Mouse (Mus musculus) heart, embryonic 16.5 days (tissue): ENCODE measurements at regions not wholly inside any gene's neighbourhood (a gene's known extent, or its start where the extent isn't known, plus 50 kb on each side); places are given as distances from the start of the nearest gene placed in this dataset.

Source experiments
- ATAC-seq: fragments of 200-750 bp; cut with Nextera tagmentation; replicated peaks from 2 replicates; pipeline ENCODE4 v1.8.0; 2017; ENCODE audit warnings: moderate number of reproducible peaks; ENCODE audit not compliant: insufficient read depth, low FRiP score; ENCODE audit errors: extremely low read depth
- H3K27ac ChIP-seq: fragments of 300-500 bp; sonication (generic); 2 replicates; pipeline ENCODE4 v1.5.1; 2014; ENCODE audit warnings: mild to moderate bottlenecking, low read length, control low read depth, moderate library complexity
- H3K27me3 ChIP-seq: fragments of 300-500 bp; sonication (generic); 2 replicates; pipeline ENCODE4 v1.6.1; 2014; ENCODE audit warnings: low read length, mixed read lengths; ENCODE audit not compliant: control insufficient read depth, insufficient read depth
- H3K36me3 ChIP-seq: fragments of 300-500 bp; sonication (generic); 2 replicates; pipeline ENCODE4 v1.6.1; 2014; ENCODE audit not compliant: control insufficient read depth, insufficient read depth
- H3K4me1 ChIP-seq: fragments of 300-500 bp; sonication (generic); 2 replicates; pipeline ENCODE4 v1.6.1; 2014; ENCODE audit warnings: low read length, mixed read lengths; ENCODE audit not compliant: control insufficient read depth, insufficient read depth
- H3K4me2 ChIP-seq: fragments of 300-500 bp; sonication (generic); 2 replicates; pipeline ENCODE4 v1.6.1; 2014; ENCODE audit warnings: low read depth, mild to moderate bottlenecking, control low read depth, low read length
- H3K4me3 ChIP-seq: fragments of 300-500 bp; sonication (generic); 2 replicates; pipeline ENCODE4 v1.5.1; 2014; ENCODE audit warnings: mild to moderate bottlenecking, control low read depth, low read length
- H3K9ac ChIP-seq: fragments of 300-500 bp; sonication (generic); 2 replicates; pipeline ENCODE4 v1.6.1; 2014; ENCODE audit warnings: low read length, control low read depth
- H3K9me3 ChIP-seq: fragments of 300-500 bp; sonication (generic); replicated peaks from 2 replicates; pipeline ENCODE4 v1.6.1; 2016; ENCODE audit warnings: low read length; ENCODE audit not compliant: control insufficient read depth
- WGBS: fragments of 180-500 bp; shearing (Covaris S2); extraction: QIAGEN DNeasy Blood & Tissue Kit; methylation state at CpG from one replicate; pipeline ENCODE4 v1.1.7; 2014; 5-methylcytosine and 5-hydroxymethylcytosine counted together

- Histone ChIP-seq H3K27ac (no peak overlapping the region), H3K4me3 (no peak overlapping the region), H3K9me3 (no peaks in the 10 kb centered on the region), H3K4me1 (no peaks in the 10 kb centered on the region), H3K36me3 (no peaks in the 10 kb centered on the region), H3K9ac (no peak overlapping the region), H3K27me3 (no peaks in the 10 kb centered on the region), H3K4me2 (no peak overlapping the region)
- no peak for ATAC-seq
- 88% methylated on average over 5 of the region's 5 CpGs for WGBS
These were observed 692.9 kb downstream of the Vrk1 start for GRCm38 (mm10) chr12:106702958-106703357.

GRCm38 (mm10) chr12:106721271-106722009 is 711.4 kb downstream of the Vrk1 start:
- H3K36me3 ChIP-seq, result no peaks in the 10 kb centered on the region
- H3K4me3 ChIP-seq, result no peak overlapping the region
- H3K27me3 ChIP-seq, result no peaks in the 10 kb centered on the region
- no peak for ATAC-seq
- H3K4me2 ChIP-seq, result no peak overlapping the region
- no peak overlapping the region for H3K9ac ChIP-seq
- no peaks in the 10 kb centered on the region for H3K9me3 ChIP-seq
- 56% methylated on average over 9 of the region's 9 CpGs for WGBS
- no peak overlapping the region for H3K27ac ChIP-seq
- no peaks in the 10 kb centered on the region for H3K4me1 ChIP-seq

DNA sequence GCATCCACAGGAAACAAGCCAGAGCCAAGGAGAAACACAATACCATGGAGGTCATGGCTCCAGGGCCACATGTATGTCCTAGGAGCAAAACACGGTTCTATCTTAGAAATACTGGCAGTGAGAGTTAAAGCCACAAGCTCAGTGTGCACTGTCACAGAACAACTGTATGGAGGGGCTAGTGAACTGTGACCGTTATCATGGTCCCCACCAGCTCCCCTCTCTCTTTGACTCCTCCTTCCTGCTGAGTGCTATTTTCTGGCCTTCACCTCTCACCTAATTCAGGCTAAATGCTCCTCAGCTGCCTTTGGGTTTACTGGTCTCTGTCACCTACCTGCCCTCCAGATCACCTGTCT is 712.0 kb downstream of the Vrk1 start:
- H3K4me2 ChIP-seq, result no peak overlapping the region
- H3K4me3 ChIP-seq, result no peak overlapping the region
- H3K27me3 ChIP-seq, result no peaks in the 10 kb centered on the region
- no peak overlapping the region for H3K27ac ChIP-seq
- ATAC-seq, result no peak
- no peaks in the 10 kb centered on the region for H3K36me3 ChIP-seq
- H3K4me1 ChIP-seq, result no peaks in the 10 kb centered on the region
- WGBS, result 60% methylated on average over 2 of the region's 2 CpGs
- no peak overlapping the region for H3K9ac ChIP-seq
- no peaks in the 10 kb centered on the region for H3K9me3 ChIP-seq

- Histone ChIP-seq H3K4me3 (no peak overlapping the region), H3K27ac (no peak overlapping the region), H3K36me3 (no peaks in the 10 kb centered on the region), H3K9me3 (no peaks in the 10 kb centered on the region), H3K4me2 (no peak overlapping the region), H3K4me1 (no peaks in the 10 kb centered on the region), H3K9ac (no peak overlapping the region), H3K27me3 (no peaks in the 10 kb centered on the region)
- 82% methylated on average over 4 of the region's 4 CpGs for WGBS
- no peak for ATAC-seq
These were observed 712.7 kb downstream of the Vrk1 start for GRCm38 (mm10) chr12:106722761-106723160.

- Histone ChIP-seq H3K4me3 (no peak overlapping the region), H3K4me1 (no peaks in the 10 kb centered on the region), H3K9me3 (no peaks in the 10 kb centered on the region), H3K4me2 (no peak overlapping the region), H3K27ac (no peak overlapping the region), H3K36me3 (no peaks in the 10 kb centered on the region), H3K9ac (no peak overlapping the region), H3K27me3 (no peaks in the 10 kb centered on the region)
- 90% methylated on average over 8 of the region's 8 CpGs for WGBS
- no peak for ATAC-seq
These were observed 716.9 kb downstream of the Vrk1 start for GRCm38 (mm10) chr12:106726920-106727319.

DNA sequence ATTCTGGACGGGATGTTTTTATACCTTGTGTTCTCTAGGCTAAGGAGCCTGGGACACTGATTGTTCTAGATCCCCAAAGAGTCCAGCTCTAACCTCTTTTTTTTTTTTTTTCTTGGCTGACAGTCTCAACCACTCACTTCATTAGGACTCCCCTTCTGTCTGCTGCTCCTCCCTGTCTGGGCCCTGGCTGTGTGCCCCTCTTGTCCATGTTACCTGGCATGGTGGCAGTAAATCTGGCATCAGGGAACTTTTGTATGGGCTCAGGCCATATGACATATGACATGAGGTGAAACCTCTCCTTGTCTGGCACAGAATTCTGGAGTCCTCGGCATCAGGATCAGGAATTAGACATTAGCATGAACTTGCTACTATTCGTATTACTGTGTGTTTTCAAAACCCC is 717.5 kb downstream of the Vrk1 start:
- ATAC-seq, result no peak
- Histone ChIP-seq H3K9me3 (no peaks in the 10 kb centered on the region), H3K27me3 (no peaks in the 10 kb centered on the region), H3K36me3 (no peaks in the 10 kb centered on the region), H3K27ac (no peak overlapping the region), H3K4me3 (no peak overlapping the region), H3K4me1 (no peaks in the 10 kb centered on the region), H3K9ac (no peak overlapping the region), H3K4me2 (no peak overlapping the region)
- WGBS, result 85% methylated on average over 3 of the region's 3 CpGs

- Histone ChIP-seq H3K36me3 (no peaks in the 10 kb centered on the region), H3K9me3 (no peaks in the 10 kb centered on the region), H3K4me1 (no peaks in the 10 kb centered on the region), H3K4me2 (no peak overlapping the region), H3K9ac (no peak overlapping the region), H3K27ac (no peak overlapping the region), H3K4me3 (no peak overlapping the region), H3K27me3 (no peaks in the 10 kb centered on the region)
- no peak for ATAC-seq
- 78% methylated on average over 5 of the region's 5 CpGs for WGBS
These were observed 719.7 kb downstream of the Vrk1 start for GRCm38 (mm10) chr12:106729686-106730085.

DNA sequence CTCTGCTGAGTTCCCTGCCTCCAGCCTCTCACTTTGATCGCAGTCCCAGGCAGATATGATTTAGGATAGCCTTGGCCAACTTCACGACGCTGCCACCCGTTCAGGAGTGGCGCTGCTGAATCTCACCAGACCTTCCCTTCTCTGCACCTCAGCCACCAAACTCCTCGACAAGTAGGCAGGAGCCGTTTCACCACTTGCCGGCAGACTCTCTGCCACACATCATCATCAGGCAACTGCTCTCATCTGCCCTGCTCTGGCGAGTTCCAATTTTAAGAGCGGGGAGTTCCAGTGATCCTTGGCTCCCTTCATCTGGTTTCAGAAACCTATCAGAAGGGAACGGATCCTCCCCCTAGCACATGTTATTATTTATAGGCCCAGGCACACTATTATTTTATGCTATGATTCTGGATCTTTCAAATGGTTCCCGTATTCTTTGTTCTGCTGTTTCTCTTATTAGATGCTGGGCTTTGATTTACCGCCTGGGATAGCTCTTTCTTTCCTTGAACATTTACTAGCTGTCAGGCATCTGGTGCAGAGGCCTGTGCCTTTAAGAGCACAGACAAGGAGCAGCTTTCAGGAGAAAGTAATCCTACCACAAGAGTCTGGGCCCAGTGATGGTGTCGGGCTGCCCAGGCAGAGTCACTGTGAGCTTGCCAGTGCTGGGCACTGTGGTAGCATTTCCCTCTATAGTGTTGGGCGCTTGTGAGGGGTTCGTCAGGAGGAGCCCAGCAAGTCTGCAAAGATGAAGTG is 722.3 kb downstream of the Vrk1 start:
- Histone ChIP-seq H3K4me1 (no peaks in the 10 kb centered on the region), H3K4me3 (no peak overlapping the region), H3K4me2 (no peak overlapping the region), H3K27ac (no peak overlapping the region), H3K9me3 (no peaks in the 10 kb centered on the region), H3K9ac (no peak overlapping the region), H3K36me3 (no peaks in the 10 kb centered on the region), H3K27me3 (no peaks in the 10 kb centered on the region)
- WGBS, result 64% methylated on average over 16 of the region's 16 CpGs
- ATAC-seq, result no peak

DNA sequence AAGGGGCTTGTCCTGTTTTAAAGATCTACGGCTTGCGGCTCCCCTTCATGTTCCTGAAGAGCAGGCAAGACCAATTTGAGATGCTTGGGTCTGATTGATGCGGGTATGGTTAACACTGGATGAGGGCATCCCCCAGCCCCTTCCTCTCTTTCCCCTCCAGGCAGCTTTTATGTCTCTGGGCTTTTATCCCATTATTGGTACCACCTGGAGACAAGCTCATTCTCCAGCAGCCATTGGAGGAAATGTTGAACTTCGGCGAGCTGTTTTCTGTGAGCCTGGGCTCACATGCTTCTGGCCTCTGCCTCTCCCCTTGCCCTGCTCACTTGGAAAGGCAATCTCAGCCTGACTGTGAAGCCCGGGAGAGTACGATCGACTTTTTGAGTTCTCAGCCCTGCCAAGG is 738.7 kb downstream of the Vrk1 start:
- Histone ChIP-seq H3K9ac (no peak overlapping the region), H3K4me2 (no peak overlapping the region), H3K27me3 (no peaks in the 10 kb centered on the region), H3K36me3 (no peaks in the 10 kb centered on the region), H3K9me3 (peaks cover 6% of the 10 kb centered on the region), H3K4me1 (no peaks in the 10 kb centered on the region), H3K4me3 (no peak overlapping the region), H3K27ac (no peak overlapping the region)
- WGBS, result 81% methylated on average over 8 of the region's 8 CpGs
- ATAC-seq, result no peak
